Mouse (Mus musculus): ENCODE results near the gene Armc12. TPM values are rescaled to one million over a fixed set of nuclear protein-coding genes. Genes with fewer than 3 reads are reported as not detected.

Gene Armc12
- polyA plus RNA-seq, 1 experiment, result not detected

DNA sequence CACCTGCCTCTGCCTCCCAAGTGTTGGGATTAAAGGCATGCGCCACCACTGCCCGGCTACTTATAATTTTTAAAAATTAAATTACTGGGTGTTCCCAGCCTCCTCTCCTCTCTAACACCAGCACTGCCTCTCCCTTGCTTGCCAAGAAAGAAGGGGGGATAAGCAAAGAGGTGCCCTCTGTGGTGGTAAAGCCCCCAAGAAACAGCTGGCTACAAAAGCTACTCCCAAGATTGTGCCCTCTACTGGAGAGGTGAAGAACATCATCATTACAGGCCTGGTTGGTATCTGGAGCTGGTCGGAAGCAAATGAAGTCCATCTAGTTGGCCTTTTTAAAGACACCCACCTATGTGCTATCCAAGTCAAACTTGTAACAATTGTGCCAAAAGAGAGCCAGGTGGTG is 10.8 kb upstream of the Armc12 start:
- H3K4me2 ChIP-seq (ENCODE audit: low read depth), result no peak overlapping the region
- H3K4me3 ChIP-seq, result no peak overlapping the region
- no peaks in the 10 kb centered on the region for H3K36me3 ChIP-seq (ENCODE audit: control insufficient read depth, insufficient read depth)
- no peaks in the 10 kb centered on the region for H3K79me2 ChIP-seq (ENCODE audit: control insufficient read depth, insufficient read depth)
- H3K27me3 ChIP-seq (ENCODE audit: control insufficient read depth, insufficient read depth, insufficient read length), result no peaks in the 10 kb centered on the region
- TF ChIP-seq POLR2A (IDR thresholded peaks at IDR 0.05; ENCODE audit: insufficient read length, low read depth) (no peak), E2F4 (IDR thresholded peaks at IDR 0.05; ENCODE audit: insufficient read depth) (no peak)
- no peak overlapping the region for H3ac ChIP-seq (ENCODE audit: control insufficient read depth, insufficient read length)

DNA sequence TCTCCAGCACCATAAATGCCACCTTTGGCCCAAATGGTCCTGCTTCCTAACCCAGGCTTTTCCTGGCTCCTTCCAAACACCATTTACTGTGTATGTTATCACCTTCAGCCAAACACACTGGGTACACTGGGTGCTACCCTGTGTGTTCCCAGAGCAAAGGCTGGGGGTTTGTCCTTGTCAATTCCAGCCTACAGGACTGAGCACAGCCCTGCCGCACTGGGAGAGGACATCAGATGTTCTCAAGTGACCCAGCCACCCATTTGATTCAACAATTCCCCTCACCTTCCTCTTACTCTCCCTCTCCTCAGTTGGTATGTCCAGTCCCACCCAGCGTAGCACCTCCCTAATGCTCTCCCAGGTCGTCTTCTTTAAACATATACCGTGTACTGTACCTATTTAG is 10.0 kb upstream of the Armc12 start:
- H3ac ChIP-seq (ENCODE audit: control insufficient read depth, insufficient read length), result no peak overlapping the region
- no peaks in the 10 kb centered on the region for H3K27me3 ChIP-seq (ENCODE audit: control insufficient read depth, insufficient read depth, insufficient read length)
- no peaks in the 10 kb centered on the region for H3K79me2 ChIP-seq (ENCODE audit: control insufficient read depth, insufficient read depth)
- H3K4me3 ChIP-seq, result no peak overlapping the region
- H3K4me2 ChIP-seq (ENCODE audit: low read depth), result no peak overlapping the region
- TF ChIP-seq MAX (IDR thresholded peaks at IDR 0.05; ENCODE audit: low read depth) (no peak), POLR2A (IDR thresholded peaks at IDR 0.05; ENCODE audit: insufficient read length, low read depth) (no peak), MYOD1 (IDR thresholded peaks at IDR 0.05; ENCODE audit: control insufficient read depth in 1 of 3, insufficient read length in 2 of 3, low read depth in 2 of 3) (no peak), TCF3 (IDR thresholded peaks at IDR 0.05; ENCODE audit: insufficient read length, low read depth) (no peak), USF1 (IDR thresholded peaks at IDR 0.05; ENCODE audit: low read depth) (no peak)
- no peaks in the 10 kb centered on the region for H3K36me3 ChIP-seq (ENCODE audit: control insufficient read depth, insufficient read depth)

DNA sequence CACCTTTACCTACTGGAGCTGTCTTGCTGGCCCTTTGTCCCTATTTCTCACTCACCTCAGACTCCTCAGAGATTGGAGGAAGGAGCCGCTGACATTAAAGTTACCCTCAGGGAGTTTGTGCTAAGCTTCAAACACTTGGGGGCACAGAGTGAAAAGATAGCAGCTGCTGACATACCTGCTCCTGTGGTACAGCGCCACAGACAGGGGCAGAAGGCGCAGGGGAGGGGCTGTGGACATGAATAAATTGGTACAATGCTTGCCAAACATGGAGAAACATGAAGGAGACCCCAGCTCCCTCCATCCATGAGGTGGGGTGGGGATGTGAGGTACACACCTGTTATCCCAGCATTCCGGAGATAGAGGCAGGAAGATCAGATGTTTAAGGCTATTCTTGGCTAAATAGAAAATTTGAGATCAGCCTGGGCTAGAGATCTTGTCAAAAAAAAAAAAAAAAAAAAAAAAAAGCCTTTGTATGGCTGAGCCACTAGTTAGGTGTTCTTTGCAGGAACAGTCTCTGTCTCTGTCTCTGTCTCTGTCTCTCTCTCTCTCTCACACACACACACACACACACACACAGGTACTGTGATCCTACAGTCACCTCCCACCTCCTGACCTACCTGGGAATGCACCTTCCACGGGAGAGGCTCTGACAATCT is 9.4 kb upstream of the Armc12 start:
- no peak overlapping the region for H3K4me2 ChIP-seq (ENCODE audit: low read depth)
- H3K27me3 ChIP-seq (ENCODE audit: control insufficient read depth, insufficient read depth, insufficient read length), result no peaks in the 10 kb centered on the region
- H3K79me2 ChIP-seq (ENCODE audit: control insufficient read depth, insufficient read depth), result no peaks in the 10 kb centered on the region
- no peak overlapping the region for H3ac ChIP-seq (ENCODE audit: control insufficient read depth, insufficient read length)
- TF ChIP-seq MYOG (IDR thresholded peaks at IDR 0.05; ENCODE audit: control insufficient read depth in 1 of 3, insufficient read depth in 1 of 3, insufficient read length in 2 of 3, low read depth in 2 of 3) (no peak), REST (IDR thresholded peaks at IDR 0.05; ENCODE audit: insufficient read depth, insufficient read length) (no peak), POLR2A (IDR thresholded peaks at IDR 0.05; ENCODE audit: insufficient read length, low read depth) (no peak), MAX (IDR thresholded peaks at IDR 0.05; ENCODE audit: low read depth) (no peak), USF1 (IDR thresholded peaks at IDR 0.05; ENCODE audit: low read depth) (no peak), POLR2AphosphoS2 (IDR thresholded peaks at IDR 0.05; ENCODE audit: insufficient read length, low read depth) (no peak), CEBPB (IDR thresholded peaks at IDR 0.05; ENCODE audit: insufficient read depth, poor library complexity, severe bottlenecking) (no peak)
- H3K36me3 ChIP-seq (ENCODE audit: control insufficient read depth, insufficient read depth), result no peaks in the 10 kb centered on the region
- H3K4me3 ChIP-seq, result no peak overlapping the region

DNA sequence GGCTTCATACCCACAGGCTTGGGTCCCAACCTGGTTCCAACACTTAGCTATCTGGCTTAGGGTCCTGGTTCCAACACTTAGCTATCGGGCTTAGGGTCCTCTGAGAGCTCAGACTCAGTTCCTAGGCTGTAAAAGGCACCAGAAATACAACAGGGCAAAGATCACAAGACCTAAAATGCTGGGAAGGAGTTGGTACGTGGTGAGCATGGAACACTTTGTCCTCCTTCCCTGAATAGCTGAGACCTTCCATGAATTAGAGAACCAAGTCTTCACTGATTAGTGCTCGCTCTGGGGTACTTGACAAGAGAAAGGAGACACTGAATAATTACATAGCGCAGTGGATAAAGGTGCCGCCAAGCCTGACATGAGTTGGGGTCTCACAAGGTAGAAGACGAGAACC is 8.7 kb upstream of the Armc12 start:
- TF ChIP-seq USF1 (IDR thresholded peaks at IDR 0.05; ENCODE audit: low read depth) (no peak), REST (IDR thresholded peaks at IDR 0.05; ENCODE audit: insufficient read depth, insufficient read length) (no peak), TCF12 (IDR thresholded peaks at IDR 0.05; ENCODE audit: insufficient read depth, poor library complexity, severe bottlenecking) (no peak), MYOD1 (IDR thresholded peaks at IDR 0.05; ENCODE audit: control insufficient read depth in 1 of 3, insufficient read length in 2 of 3, low read depth in 2 of 3) (no peak), E2F4 (IDR thresholded peaks at IDR 0.05; ENCODE audit: insufficient read depth) (no peak), MYOG (IDR thresholded peaks at IDR 0.05; ENCODE audit: control insufficient read depth in 1 of 3, insufficient read depth in 1 of 3, insufficient read length in 2 of 3, low read depth in 2 of 3) (no peak), POLR2A (IDR thresholded peaks at IDR 0.05; ENCODE audit: insufficient read length, low read depth) (no peak)
- H3K4me3 ChIP-seq, result peak overlapping the region; percentile 21
- H3K27me3 ChIP-seq (ENCODE audit: control insufficient read depth, insufficient read depth, insufficient read length), result no peaks in the 10 kb centered on the region

DNA sequence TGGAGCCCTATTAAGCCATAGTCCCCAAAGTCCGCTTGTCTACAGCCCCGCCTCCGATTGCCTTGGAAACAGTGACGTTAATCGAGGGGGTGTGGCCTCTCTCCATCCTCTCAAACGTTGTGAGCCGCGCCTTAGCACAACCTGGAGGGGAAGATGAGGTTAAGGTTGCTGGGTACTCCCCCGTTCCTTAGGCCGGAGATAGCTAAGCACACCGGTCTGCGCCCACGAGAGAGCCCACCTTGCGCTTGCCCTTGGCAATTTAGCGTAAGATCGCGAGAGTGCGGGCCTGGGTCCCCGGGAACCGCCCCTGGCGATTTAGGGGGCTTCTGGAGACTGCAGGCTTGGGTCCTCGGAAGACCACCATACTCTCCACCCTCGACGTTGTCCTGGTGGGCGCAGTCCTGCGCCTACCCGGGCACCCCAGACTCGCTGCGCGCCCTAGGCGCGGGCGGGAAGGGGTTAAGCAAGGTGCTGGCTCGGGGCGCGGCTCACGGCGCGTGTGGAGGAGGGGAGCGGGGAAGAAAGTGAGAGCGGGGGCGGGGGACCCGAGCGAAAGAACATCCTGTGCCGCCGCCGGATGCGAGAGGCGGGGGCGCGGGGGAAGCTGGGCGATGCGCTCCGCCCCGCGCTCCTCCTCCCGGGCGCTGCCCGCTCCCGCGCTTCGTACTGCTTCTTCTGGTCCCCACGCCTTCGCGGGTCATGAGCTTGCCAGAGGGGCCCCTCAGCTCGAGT is 7.8 kb upstream of the Armc12 start:
- Histone ChIP-seq H3ac (ENCODE audit: control insufficient read depth, insufficient read length) (no peak overlapping the region), H3K36me3 (ENCODE audit: control insufficient read depth, insufficient read depth) (no peaks in the 10 kb centered on the region), H3K4me3 (peak overlapping the region; percentile 21), H3K27me3 (ENCODE audit: control insufficient read depth, insufficient read depth, insufficient read length) (no peaks in the 10 kb centered on the region), H3K4me2 (ENCODE audit: low read depth) (peak overlapping the region; percentile 90), H3K79me2 (ENCODE audit: control insufficient read depth, insufficient read depth) (no peaks in the 10 kb centered on the region)
- TF ChIP-seq MYOD1 (IDR thresholded peaks at IDR 0.05; ENCODE audit: control insufficient read depth in 1 of 3, insufficient read length in 2 of 3, low read depth in 2 of 3), result no peak
- TF ChIP-seq MYOG (IDR thresholded peaks at IDR 0.05; ENCODE audit: control insufficient read depth in 1 of 3, insufficient read depth in 1 of 3, insufficient read length in 2 of 3, low read depth in 2 of 3), result no peak
- no peak for TF ChIP-seq SRF (IDR thresholded peaks at IDR 0.05; ENCODE audit: control insufficient read depth, insufficient read length, low read depth)
- no peak for TF ChIP-seq POLR2A (IDR thresholded peaks at IDR 0.05; ENCODE audit: insufficient read length, low read depth)
- no peak for TF ChIP-seq E2F4 (IDR thresholded peaks at IDR 0.05; ENCODE audit: insufficient read depth)

More for the DNA sequence above, 8.7 kb upstream of the Armc12 start:
- H3K4me2 ChIP-seq (ENCODE audit: low read depth), result peak overlapping the region; percentile 90
- H3K79me2 ChIP-seq (ENCODE audit: control insufficient read depth, insufficient read depth), result no peaks in the 10 kb centered on the region
- no peaks in the 10 kb centered on the region for H3K36me3 ChIP-seq (ENCODE audit: control insufficient read depth, insufficient read depth)
- no peak overlapping the region for H3ac ChIP-seq (ENCODE audit: control insufficient read depth, insufficient read length)
